ENCODE assay signal across 14 mouse cellular contexts in genomic region chr11:96279421-96280233, GRCm38 (mm10). TPM values are rescaled to one million over a fixed set of nuclear protein-coding genes. Genes with fewer than 3 reads are reported as not detected.
DNase-seq lines count a peak whose midpoint lies in the region; ATAC-seq lines count a peak whose summit lies in the region.
"Had no signal": no experiment of that assay in that cellular context is flagged by ENCODE, and none has a peak within 500 bp of the region (broad histone marks: within the 10 kb centered on the region; RNA-seq: fewer than 3 reads in every experiment).

No protein-coding gene starts in this region.

- no peaks in the 10 kb centered on the region for H3K9me3 ChIP-seq in hindbrain, embryonic 13.5 days
- H3K9me3 ChIP-seq in neural tube, embryonic 15.5 days (replicated peaks), result no peaks in the 10 kb centered on the region
- H3K9me3 ChIP-seq: embryonic facial prominence, embryonic 15.5 days; liver, embryonic 13.5 days had no signal

- peak overlapping the region; percentile 81 for H3K27ac ChIP-seq in hindbrain, embryonic 13.5 days
- H3K27ac ChIP-seq in neural tube, embryonic 15.5 days (replicated peaks), result peak overlapping the region; percentile 99
- H3K27ac ChIP-seq: embryonic facial prominence, embryonic 15.5 days; liver, embryonic 13.5 days had no signal

- peak overlapping the region; percentile 30 for H3K4me3 ChIP-seq in hindbrain, embryonic 13.5 days
- peak overlapping the region; percentile 60 for H3K4me3 ChIP-seq in neural tube, embryonic 15.5 days (replicated peaks)
- H3K4me3 ChIP-seq: embryonic facial prominence, embryonic 15.5 days; liver, embryonic 13.5 days had no signal

- 0 out of 2 replicates have a peak, but pooled peaks have one; percentile 50 for ATAC-seq in hindbrain, embryonic 13.5 days (ENCODE audit: low FRiP score)
- ATAC-seq in neural tube, embryonic 15.5 days (ENCODE audit: low FRiP score), result no peak
- no peak for ATAC-seq in activated CD4-positive, CD25-positive, alpha-beta regulatory T cell, adult 4 months

- DNase-seq in adrenal gland, postnatal 10 days, result peak; percentile 53
- DNase-seq in adrenal gland, adult 8-10 months, result no peak
- DNase-seq in kidney, adult 9 months, result peak; percentile 69
- DNase-seq in MN1 (ENCODE audit: low spot score), result no peak
- DNase-seq in cerebellum, postnatal 14 days, result no peak

- H3K27me3 ChIP-seq in hindbrain, embryonic 13.5 days, result peaks cover 95% of the 10 kb centered on the region
- no peaks in the 10 kb centered on the region for H3K27me3 ChIP-seq in neural tube, embryonic 15.5 days (replicated peaks)

- 3% methylated on average over 31 of the region's 31 CpGs for WGBS in hindbrain, embryonic 13.5 days
- 1% methylated on average over 31 of the region's 31 CpGs for WGBS in neural tube, embryonic 15.5 days

- H3K36me3 ChIP-seq in hindbrain, embryonic 13.5 days, result no peaks in the 10 kb centered on the region
- H3K36me3 ChIP-seq in neural tube, embryonic 15.5 days, result no peaks in the 10 kb centered on the region
- H3K36me3 ChIP-seq: embryonic facial prominence, embryonic 15.5 days; liver, embryonic 13.5 days had no signal

- H3K4me2 ChIP-seq in hindbrain, embryonic 13.5 days, result peak overlapping the region; percentile 49
- H3K4me2 ChIP-seq in neural tube, embryonic 15.5 days, result peak overlapping the region; percentile 87
- H3K4me2 ChIP-seq: embryonic facial prominence, embryonic 15.5 days; liver, embryonic 13.5 days had no signal

- H3K9ac ChIP-seq in hindbrain, embryonic 13.5 days, result peak overlapping the region; percentile 71
- peak overlapping the region; percentile 83 for H3K9ac ChIP-seq in neural tube, embryonic 15.5 days (replicated peaks)
- H3K9ac ChIP-seq: embryonic facial prominence, embryonic 15.5 days; forebrain, postnatal 0 days; liver, embryonic 13.5 days had no signal

- no peaks in the 10 kb centered on the region; the same call in 1 of the 2 replicates for H3K4me1 ChIP-seq in hindbrain, embryonic 13.5 days (replicated peaks)
- H3K4me1 ChIP-seq in neural tube, embryonic 15.5 days, result peaks cover 67% of the 10 kb centered on the region

RNA-seq across cellular contexts. Expression of gene Hoxb8, which starts 2.1 kb away (rescaled TPM):
- 10 to 100 TPM; 38.5 to 44.0 TPM for total RNA-seq in adrenal gland, postnatal 10 days (2021)
- total RNA-seq in adrenal gland, adult 8-10 months (2022), result 10 to 100 TPM; 50.4 to 99.8 (median 83.6) TPM
- 19.2 and 27.2 TPM in 2 replicates for polyA plus RNA-seq in hindbrain, embryonic 13.5 days (2015; fragmentation: Nextera tagmentation; extraction: Ambion mirVana)
- 63.1 and 71.8 TPM in 2 replicates for polyA plus RNA-seq in neural tube, embryonic 15.5 days (2015; fragmentation: Nextera tagmentation; extraction: Ambion mirVana)
- polyA plus RNA-seq in activated CD4-positive, CD25-positive, alpha-beta regulatory T cell, adult 4 months (2017; shearing (Covaris generic)), result not detected
- total RNA-seq: forebrain, postnatal 0 days; heart, postnatal 36 days; megakaryocyte progenitor cell, adult 5-6 weeks had no signal
- polyA plus RNA-seq: embryonic facial prominence, embryonic 15.5 days; forebrain, postnatal 0 days; liver, embryonic 13.5 days had no signal

RNA-seq across cellular contexts. Expression of gene Hoxb7, which starts 6.8 kb away (rescaled TPM):
- total RNA-seq in adrenal gland, postnatal 10 days (2021), result 10 to 100 TPM; 27.3 to 27.7 TPM
- 10 to 100 TPM; 44.6 to 62.9 (median 53.0) TPM for total RNA-seq in adrenal gland, adult 8-10 months (2022)
- polyA plus RNA-seq in hindbrain, embryonic 13.5 days (2015; fragmentation: Nextera tagmentation; extraction: Ambion mirVana), result 21.5 and 33.2 TPM in 2 replicates
- 101 and 115 TPM in 2 replicates for polyA plus RNA-seq in neural tube, embryonic 15.5 days (2015; fragmentation: Nextera tagmentation; extraction: Ambion mirVana)
- not detected for polyA plus RNA-seq in activated CD4-positive, CD25-positive, alpha-beta regulatory T cell, adult 4 months (2017; shearing (Covaris generic))
- total RNA-seq: forebrain, postnatal 0 days; heart, postnatal 36 days; megakaryocyte progenitor cell, adult 5-6 weeks had no signal
- polyA plus RNA-seq: embryonic facial prominence, embryonic 15.5 days; forebrain, postnatal 0 days; testis, adult 2 months had no signal

RNA-seq across cellular contexts. Expression of gene Hoxb9, which starts 8.4 kb away (rescaled TPM):
- 10 to 100 TPM; 55.7 to 73.6 TPM for total RNA-seq in adrenal gland, postnatal 10 days (2021)
- 100 to 1,000 TPM; 157 to 250 (median 226) TPM for total RNA-seq in adrenal gland, adult 8-10 months (2022)
- 4.8 and 7.2 TPM in 2 replicates for polyA plus RNA-seq in hindbrain, embryonic 13.5 days (2015; fragmentation: Nextera tagmentation; extraction: Ambion mirVana)
- 55.7 and 57.5 TPM in 2 replicates for polyA plus RNA-seq in neural tube, embryonic 15.5 days (2015; fragmentation: Nextera tagmentation; extraction: Ambion mirVana)
- polyA plus RNA-seq in activated CD4-positive, CD25-positive, alpha-beta regulatory T cell, adult 4 months (2017; shearing (Covaris generic)), result under 1 TPM in 1 of 2 experiments, not detected in 1; 0.15 TPM
- total RNA-seq: forebrain, postnatal 0 days; heart, postnatal 36 days; megakaryocyte progenitor cell, adult 5-6 weeks had no signal
- polyA plus RNA-seq: embryonic facial prominence, embryonic 15.5 days; forebrain, postnatal 0 days had no signal

RNA-seq across cellular contexts. Expression of gene Hoxb6, which starts 12.6 kb away (rescaled TPM):
- total RNA-seq in adrenal gland, postnatal 10 days (2021), result 10 to 100 TPM; 23.6 to 29.8 TPM
- 10 to 100 TPM; 56.4 to 77.8 (median 59.5) TPM for total RNA-seq in adrenal gland, adult 8-10 months (2022)
- polyA plus RNA-seq in hindbrain, embryonic 13.5 days (2015; fragmentation: Nextera tagmentation; extraction: Ambion mirVana), result 81.9 and 132 TPM in 2 replicates
- 109 and 135 TPM in 2 replicates for polyA plus RNA-seq in neural tube, embryonic 15.5 days (2015; fragmentation: Nextera tagmentation; extraction: Ambion mirVana)
- polyA plus RNA-seq in activated CD4-positive, CD25-positive, alpha-beta regulatory T cell, adult 4 months (2017; shearing (Covaris generic)), result not detected
- total RNA-seq: forebrain, postnatal 0 days; heart, postnatal 36 days; megakaryocyte progenitor cell, adult 5-6 weeks had no signal
- polyA plus RNA-seq: embryonic facial prominence, embryonic 15.5 days; forebrain, postnatal 0 days had no signal

RNA-seq across cellular contexts. Expression of gene Hoxb5, which starts 23.5 kb away (rescaled TPM):
- total RNA-seq in adrenal gland, postnatal 10 days (2021), result 10 to 100 TPM; 12.1 to 17.1 TPM
- total RNA-seq in adrenal gland, adult 8-10 months (2022), result 10 to 100 TPM; 25.2 to 38.3 (median 26.7) TPM
- polyA plus RNA-seq in hindbrain, embryonic 13.5 days (2015; fragmentation: Nextera tagmentation; extraction: Ambion mirVana), result 196 and 216 TPM in 2 replicates
- 39.5 and 106 TPM in 2 replicates for polyA plus RNA-seq in neural tube, embryonic 15.5 days (2015; fragmentation: Nextera tagmentation; extraction: Ambion mirVana)
- polyA plus RNA-seq in activated CD4-positive, CD25-positive, alpha-beta regulatory T cell, adult 4 months (2017; shearing (Covaris generic)), result not detected
- total RNA-seq: forebrain, postnatal 0 days had no signal
- polyA plus RNA-seq: embryonic facial prominence, embryonic 15.5 days; forebrain, postnatal 0 days had no signal

Comparison
In these comparisons a context has a peak if more than half of its experiments do, and no peak if none do; other contexts are left out.
1. DNase-seq: peak in adrenal gland, postnatal 10 days (single experiment) and kidney, adult 9 months (single experiment); none in adrenal gland, adult 8-10 months (single experiment), MN1 (single experiment) and cerebellum, postnatal 14 days (0 of 2).
2. RNA of gene Hoxb8, which starts 2.1 kb away (polyA plus RNA-seq): 63.1 to 71.8 TPM in neural tube, embryonic 15.5 days and 19.2 to 27.2 TPM in hindbrain, embryonic 13.5 days; not detected in activated CD4-positive, CD25-positive, alpha-beta regulatory T cell, adult 4 months; every median in the first group is over 10 times any median in the second.
3. RNA of gene Hoxb7, which starts 6.8 kb away (polyA plus RNA-seq): 101 to 115 TPM in neural tube, embryonic 15.5 days and 21.5 to 33.2 TPM in hindbrain, embryonic 13.5 days; not detected in activated CD4-positive, CD25-positive, alpha-beta regulatory T cell, adult 4 months; every median in the first group is over 10 times any median in the second.